Mouse (Mus musculus) CH12.LX (cell line): Measurements from ENCODE around the gene Nhlrc3.

Experiments used
- CHD1 ChIP-seq: IDR thresholded peaks from 2 replicates; pipeline ENCODE4 v1.6.1; 2012; ENCODE audit warnings: low read depth, low read length, improper control_type of control experiment, inconsistent platforms
- CTCF ChIP-seq, 2 experiments: IDR thresholded peaks in 1 of 2; conservative IDR thresholded peaks in 1 of 2; 2 replicates each; pipeline ENCODE4 v1.5.1; 2011 to 2012; ENCODE audit warnings: low read depth in 2 of 2, low read length in 2 of 2, improper control_type of control experiment in 1 of 2, inconsistent platforms in 1 of 2, mild to moderate bottlenecking in 1 of 2, moderate library complexity in 1 of 2
- E2F4 ChIP-seq: IDR thresholded peaks from 2 replicates; pipeline ENCODE4 v1.6.1; 2011; ENCODE audit warnings: low read depth, low read length, improper control_type of control experiment; ENCODE audit not compliant: insufficient replicate concordance
- ELF1 ChIP-seq: IDR thresholded peaks from 2 replicates; pipeline ENCODE4 v1.6.1; 2014; ENCODE audit warnings: low read depth, mild to moderate bottlenecking, inconsistent platforms, low read length, improper control_type of control experiment
- EP300 ChIP-seq: IDR thresholded peaks from 2 replicates; pipeline ENCODE4 v1.6.1; 2011; ENCODE audit warnings: low read length, improper control_type of control experiment
- MAFK ChIP-seq: IDR thresholded peaks from 2 replicates; pipeline ENCODE4 v1.6.1; 2011; ENCODE audit warnings: low read length, improper control_type of control experiment; ENCODE audit not compliant: insufficient replicate concordance
- MEF2A ChIP-seq: IDR thresholded peaks from 2 replicates; pipeline ENCODE4 v1.6.1; 2014; ENCODE audit warnings: low read depth, mild to moderate bottlenecking, inconsistent platforms, low read length, improper control_type of control experiment, borderline replicate concordance
- MXI1 ChIP-seq: IDR thresholded peaks from 2 replicates; pipeline ENCODE4 v1.6.1; 2011; ENCODE audit warnings: mild to moderate bottlenecking, low read depth, low read length, improper control_type of control experiment
- MYC ChIP-seq: IDR thresholded peaks from 2 replicates; pipeline ENCODE4 v1.6.1; 2011; ENCODE audit warnings: low read depth, mild to moderate bottlenecking, improper control_type of control experiment, low read length
- POLR2A ChIP-seq: IDR thresholded peaks from 2 replicates; pipeline ENCODE4 v1.6.1; 2011; ENCODE audit warnings: low read depth, mild to moderate bottlenecking, improper control_type of control experiment, low read length
- TCF12 ChIP-seq: IDR thresholded peaks from 2 replicates; pipeline ENCODE4 v1.6.1; 2014; ENCODE audit warnings: low read depth, mild to moderate bottlenecking, inconsistent platforms, low read length, improper control_type of control experiment

- TF ChIP-seq CHD1 (no peak), MEF2A (no peak), CTCF (conservative IDR thresholded peaks at IDR 0.05 in 1 of 2, IDR thresholded peaks at IDR 0.05 in 1 of 2; ENCODE audit: low read depth in 2 of 2, low read length in 2 of 2) (no peak), EP300 (no peak), POLR2A (no peak), MXI1 (peak; percentile 78), MYC (no peak), MAFK (no peak), ELF1 (no peak; the same call in 1 of the 2 replicates), TCF12 (peak; percentile 4; the same call in 1 of the 2 replicates), E2F4 (no peak)
Observed at GRCm38 (mm10) chr3:53463765-53464114, 608 bp upstream of the Nhlrc3 start.
